Mouse (Mus musculus) stomach, postnatal 0 days (tissue): ENCODE measurements around the gene Ndufs8.

Experiments used
- CTCF ChIP-seq: IDR thresholded peaks from 2 replicates; pipeline ENCODE4 v1.5.1; 2016; ENCODE audit warnings: antibody characterized with exemption, low read depth, mild to moderate bottlenecking, moderate library complexity
- EP300 ChIP-seq: optimal IDR thresholded peaks from 2 replicates; pipeline ENCODE3; 2016; ENCODE audit warnings: antibody characterized with exemption

DNA sequence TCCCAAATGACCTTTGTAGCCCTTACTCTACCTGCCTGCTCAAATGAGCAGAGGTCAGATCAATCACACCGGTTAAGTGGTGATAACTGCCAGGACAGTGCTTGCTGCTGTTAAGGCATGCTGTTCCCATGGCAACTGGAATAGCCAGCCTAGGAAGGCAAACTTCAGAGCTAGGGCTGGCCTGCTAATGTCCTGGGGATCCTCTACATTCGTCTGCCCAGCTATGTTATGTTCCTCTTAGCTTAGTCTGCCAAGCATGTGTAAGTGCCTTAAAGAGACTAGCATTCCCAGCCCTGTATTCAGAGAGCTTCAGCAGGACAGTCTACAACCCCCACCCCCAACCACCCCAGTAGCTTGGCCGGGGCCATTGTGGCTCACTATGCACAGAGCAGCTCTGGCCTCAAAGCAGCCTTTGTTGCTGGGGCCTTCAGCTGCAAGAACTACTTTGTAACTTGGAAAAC is 17.4 kb downstream of the Ndufs8 start:
- no peak for TF ChIP-seq CTCF
- no peak for TF ChIP-seq EP300
